Mouse (Mus musculus): Measurements from ENCODE around the gene Fam57a. TPM values are rescaled to one million over a fixed set of nuclear protein-coding genes. Genes with fewer than 3 reads are reported as not detected.

Gene Fam57a
- total and polyA plus RNA-seq, 2 experiments from 2014 or later: 17.4 to 25.1 TPM

GRCm38 (mm10) chr11:76257386-76257785 lies 77.9 kb downstream of the Fam57a start:
- H3K27ac ChIP-seq (ENCODE audit: low read depth, low read length): no peak overlapping the region
- H3K4me1 ChIP-seq (ENCODE audit: insufficient read depth): no peaks in the 10 kb centered on the region
- H3K4me3 ChIP-seq (ENCODE audit: low read depth, low read length): no peak overlapping the region
- ATAC-seq: no peak
- no peak for TF ChIP-seq CTCF (IDR thresholded peaks at IDR 0.05; ENCODE audit: low read depth)
- WGBS: 79% methylated on average over 4 of the region's 4 CpGs
- no peaks in the 10 kb centered on the region for H3K36me3 ChIP-seq (ENCODE audit: insufficient read depth)
- H3K9ac ChIP-seq: no peak overlapping the region
- H3K27me3 ChIP-seq (ENCODE audit: insufficient read depth, low read length): no peaks in the 10 kb centered on the region
- H3K4me2 ChIP-seq (ENCODE audit: low read depth): no peak overlapping the region
- no peak for DNase-seq
- H3K9me3 ChIP-seq (ENCODE audit: low read length): no peaks in the 10 kb centered on the region

- no peak overlapping the region for H3K27ac ChIP-seq (ENCODE audit: low read depth, low read length)
- ATAC-seq: no peak
- H3K9me3 ChIP-seq (ENCODE audit: low read length): no peaks in the 10 kb centered on the region
- no peak for TF ChIP-seq CTCF (IDR thresholded peaks at IDR 0.05; ENCODE audit: low read depth)
- WGBS: 85% methylated on average over 6 of the region's 6 CpGs
- H3K27me3 ChIP-seq (ENCODE audit: insufficient read depth, low read length): no peaks in the 10 kb centered on the region
- H3K36me3 ChIP-seq (ENCODE audit: insufficient read depth): no peaks in the 10 kb centered on the region
- no peak overlapping the region for H3K9ac ChIP-seq
- H3K4me3 ChIP-seq (ENCODE audit: low read depth, low read length): no peak overlapping the region
- DNase-seq: no peak
- no peaks in the 10 kb centered on the region for H3K4me1 ChIP-seq (ENCODE audit: insufficient read depth)
- H3K4me2 ChIP-seq (ENCODE audit: low read depth): no peak overlapping the region
Observed at GRCm38 (mm10) chr11:76258511-76258910, 79.0 kb downstream of the Fam57a start.

GRCm38 (mm10) chr11:76260208-76261050 lies 81.0 kb downstream of the Fam57a start:
- peak; percentile 50; the same call in 1 of the 2 replicates for ATAC-seq

GRCm38 (mm10) chr11:76261224-76261623 lies 81.8 kb downstream of the Fam57a start:
- Histone ChIP-seq H3K4me1 (ENCODE audit: insufficient read depth) (no peaks in the 10 kb centered on the region), H3K4me2 (ENCODE audit: low read depth) (no peak overlapping the region), H3K4me3 (ENCODE audit: low read depth, low read length) (no peak overlapping the region), H3K9ac (no peak overlapping the region), H3K27me3 (ENCODE audit: insufficient read depth, low read length) (no peaks in the 10 kb centered on the region), H3K36me3 (ENCODE audit: insufficient read depth) (no peaks in the 10 kb centered on the region), H3K9me3 (ENCODE audit: low read length) (no peaks in the 10 kb centered on the region), H3K27ac (ENCODE audit: low read depth, low read length) (no peak overlapping the region)
- TF ChIP-seq CTCF (IDR thresholded peaks at IDR 0.05; ENCODE audit: low read depth): no peak
- DNase-seq (no peak), ATAC-seq (no peak)
- 69% methylated on average over 12 of the region's 12 CpGs for WGBS

More at GRCm38 (mm10) chr11:76260208-76261050, 81.0 kb downstream of the Fam57a start:
- H3K9me3 ChIP-seq (ENCODE audit: low read length): no peaks in the 10 kb centered on the region
- H3K4me3 ChIP-seq (ENCODE audit: low read depth, low read length): no peak overlapping the region
- DNase-seq: no peak
- H3K9ac ChIP-seq: no peak overlapping the region
- WGBS: 37% methylated on average over 10 of the region's 10 CpGs
- H3K27me3 ChIP-seq (ENCODE audit: insufficient read depth, low read length): no peaks in the 10 kb centered on the region
- TF ChIP-seq CTCF (IDR thresholded peaks at IDR 0.05; ENCODE audit: low read depth): no peak
- H3K27ac ChIP-seq (ENCODE audit: low read depth, low read length): no peak overlapping the region
- no peaks in the 10 kb centered on the region for H3K4me1 ChIP-seq (ENCODE audit: insufficient read depth)
- no peak overlapping the region for H3K4me2 ChIP-seq (ENCODE audit: low read depth)
- no peaks in the 10 kb centered on the region for H3K36me3 ChIP-seq (ENCODE audit: insufficient read depth)

GRCm38 (mm10) chr11:76262611-76263351 lies 83.3 kb downstream of the Fam57a start:
- DNase-seq: no peak
- WGBS: 15% methylated on average over 19 of the region's 19 CpGs
- H3K27ac ChIP-seq (ENCODE audit: low read depth, low read length): no peak overlapping the region
- no peak overlapping the region for H3K4me3 ChIP-seq (ENCODE audit: low read depth, low read length)
- H3K9me3 ChIP-seq (ENCODE audit: low read length): no peaks in the 10 kb centered on the region
- no peak for ATAC-seq
- H3K9ac ChIP-seq: no peak overlapping the region
- H3K27me3 ChIP-seq (ENCODE audit: insufficient read depth, low read length): no peaks in the 10 kb centered on the region
- H3K4me2 ChIP-seq (ENCODE audit: low read depth): no peak overlapping the region
- no peaks in the 10 kb centered on the region for H3K36me3 ChIP-seq (ENCODE audit: insufficient read depth)
- TF ChIP-seq CTCF (IDR thresholded peaks at IDR 0.05; ENCODE audit: low read depth): no peak
- no peaks in the 10 kb centered on the region for H3K4me1 ChIP-seq (ENCODE audit: insufficient read depth)

Other genes starting within 250 kb of the Fam57a start
- gene Rph3al, start 241.2 kb upstream of the Fam57a start, total RNA-seq (2014; rRNA removed): 1.4 and 1.9 TPM in 2 replicates
- 1.5 and 2.4 TPM in 2 replicates for gene Rph3al, start 241.2 kb upstream of the Fam57a start, polyA plus RNA-seq (2015; fragmentation: Nextera tagmentation; extraction: Ambion mirVana)
- 5.0 and 10.0 TPM in 2 replicates for gene 1700016K19Rik, start 179.8 kb upstream of the Fam57a start, total RNA-seq (2014; rRNA removed)
- 7.7 and 8.0 TPM in 2 replicates for gene 1700016K19Rik, start 179.8 kb upstream of the Fam57a start, polyA plus RNA-seq (2015; fragmentation: Nextera tagmentation; extraction: Ambion mirVana)
- gene Rflnb, start 151.9 kb upstream of the Fam57a start, total RNA-seq (2014; rRNA removed): 11.6 and 12.7 TPM in 2 replicates
- gene Rflnb, start 151.9 kb upstream of the Fam57a start, polyA plus RNA-seq (2015; fragmentation: Nextera tagmentation; extraction: Ambion mirVana): 9.1 and 14.0 TPM in 2 replicates
- 49.4 and 56.6 TPM in 2 replicates for gene Vps53, start within 50 bp of the Fam57a start, total RNA-seq (2014; rRNA removed)
- gene Vps53, start within 50 bp of the Fam57a start, polyA plus RNA-seq (2015; fragmentation: Nextera tagmentation; extraction: Ambion mirVana): 59.1 and 63.2 TPM in 2 replicates
- 0.43 TPM in 1 of 2 replicates, not detected in the other for gene Dbil5, start 37.9 kb downstream of the Fam57a start, total RNA-seq (2014; rRNA removed)
- 0.89 and 1.2 TPM in 2 replicates for gene Dbil5, start 37.9 kb downstream of the Fam57a start, polyA plus RNA-seq (2015; fragmentation: Nextera tagmentation; extraction: Ambion mirVana)
- gene Gemin4, start 38.0 kb downstream of the Fam57a start, total RNA-seq (2014; rRNA removed): 11.5 and 12.2 TPM in 2 replicates
- 6.9 and 8.7 TPM in 2 replicates for gene Gemin4, start 38.0 kb downstream of the Fam57a start, polyA plus RNA-seq (2015; fragmentation: Nextera tagmentation; extraction: Ambion mirVana)
- 15.1 and 18.2 TPM in 2 replicates for gene Mrm3, start 64.0 kb downstream of the Fam57a start, total RNA-seq (2014; rRNA removed)
- 20.8 and 22.2 TPM in 2 replicates for gene Mrm3, start 64.0 kb downstream of the Fam57a start, polyA plus RNA-seq (2015; fragmentation: Nextera tagmentation; extraction: Ambion mirVana)
- gene Glod4, start 64.1 kb downstream of the Fam57a start, total RNA-seq (2014; rRNA removed): 79.7 and 90.6 TPM in 2 replicates
- gene Glod4, start 64.1 kb downstream of the Fam57a start, polyA plus RNA-seq (2015; fragmentation: Nextera tagmentation; extraction: Ambion mirVana): 110 and 126 TPM in 2 replicates
- gene Nxn, start 219.5 kb downstream of the Fam57a start, total RNA-seq (2014; rRNA removed): 19.0 and 22.1 TPM in 2 replicates
- 10.7 and 12.7 TPM in 2 replicates for gene Nxn, start 219.5 kb downstream of the Fam57a start, polyA plus RNA-seq (2015; fragmentation: Nextera tagmentation; extraction: Ambion mirVana)
- gene Timm22, start 227.3 kb downstream of the Fam57a start, total RNA-seq (2014; rRNA removed): 48.6 and 56.6 TPM in 2 replicates
- gene Timm22, start 227.3 kb downstream of the Fam57a start, polyA plus RNA-seq (2015; fragmentation: Nextera tagmentation; extraction: Ambion mirVana): 93.2 and 98.2 TPM in 2 replicates